ENCODE assay signal across 27 mouse cellular contexts in the genomic region with DNA sequence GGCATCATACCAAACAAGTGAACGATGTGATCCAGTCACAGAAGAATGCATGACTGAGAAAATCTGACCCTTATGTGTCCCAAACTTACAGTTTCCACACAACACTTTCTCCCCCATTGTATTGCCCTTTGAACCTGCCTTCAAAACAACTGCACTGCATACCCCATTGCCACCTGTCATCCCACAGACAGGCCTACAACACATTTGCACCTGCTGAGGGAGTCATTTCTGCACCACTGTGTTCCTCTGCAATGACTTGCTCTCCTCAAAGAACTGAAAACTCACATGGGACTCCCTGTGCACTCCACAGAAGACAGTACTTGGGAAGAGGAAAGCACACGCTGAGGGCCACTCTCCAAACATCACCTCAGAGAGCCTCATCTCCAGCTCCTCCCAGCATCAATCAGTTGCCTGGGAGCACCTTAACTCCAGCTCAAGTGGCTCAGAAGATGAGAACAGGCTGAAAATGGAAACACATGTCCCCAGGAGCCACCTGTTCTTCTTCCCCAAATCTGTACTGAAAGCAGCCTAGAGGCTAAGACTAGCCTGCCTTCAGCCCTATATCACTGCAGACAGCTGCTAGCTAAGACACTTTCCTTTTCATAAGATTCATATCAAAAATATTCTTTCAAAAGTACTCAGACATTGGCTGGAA. TPM values are rescaled to one million over a fixed set of nuclear protein-coding genes. Genes with fewer than 3 reads are reported as not detected.
A peak's percentile ranks its signal among the peaks of the same experiment; 100 is the strongest.
DNase-seq lines count a peak whose midpoint lies in the region; ATAC-seq lines count a peak whose summit lies in the region.
"Had no signal": no experiment of that assay in that cellular context is flagged by ENCODE, and none has a peak within 500 bp of the region (broad histone marks: within the 10 kb centered on the region; RNA-seq: fewer than 3 reads in every experiment).

No protein-coding gene starts in this region.

- no peaks in the 10 kb centered on the region for H3K36me3 ChIP-seq in heart, embryonic 16.5 days (ENCODE audit: control insufficient read depth, insufficient read depth)
- H3K36me3 ChIP-seq: forebrain, embryonic 15.5 days; hindbrain, embryonic 13.5 days; midbrain, embryonic 13.5 days; neural tube, embryonic 12.5 days had no signal

- no peaks in the 10 kb centered on the region for H3K27me3 ChIP-seq in heart, embryonic 16.5 days (ENCODE audit: control insufficient read depth, insufficient read depth, low read length)
- H3K27me3 ChIP-seq: forebrain, embryonic 15.5 days; hindbrain, embryonic 13.5 days; megakaryocyte, embryonic 14.5 days; midbrain, embryonic 13.5 days; neural tube, embryonic 12.5 days had no signal

- peak overlapping the region; percentile 43; the same call in 1 of the 2 replicates for H3K27ac ChIP-seq in heart, embryonic 16.5 days (ENCODE audit: low read length)
- H3K27ac ChIP-seq: embryonic facial prominence, embryonic 10.5 days; forebrain, embryonic 15.5 days; hindbrain, embryonic 13.5 days; kidney, postnatal 0 days; midbrain, embryonic 13.5 days; neural tube, embryonic 12.5 days had no signal

- no peak overlapping the region for H3K9ac ChIP-seq in heart, embryonic 16.5 days (ENCODE audit: low read length)
- H3K9ac ChIP-seq: forebrain, embryonic 15.5 days; hindbrain, embryonic 13.5 days; lung, embryonic 14.5 days; midbrain, embryonic 13.5 days; neural tube, embryonic 12.5 days had no signal

- intact Hi-C loops in heart, postnatal 14 days (cut with DNase I): no loop called here

- no peak for ATAC-seq in heart, embryonic 16.5 days (replicated peaks; ENCODE audit: extremely low read depth, insufficient read depth, low FRiP score)
- ATAC-seq: forebrain, embryonic 15.5 days; midbrain, embryonic 13.5 days had no signal

- H3K9me3 ChIP-seq in heart, embryonic 16.5 days (replicated peaks; ENCODE audit: control insufficient read depth, low read length): no peaks in the 10 kb centered on the region
- H3K9me3 ChIP-seq: embryonic facial prominence, embryonic 10.5 days; forebrain, embryonic 15.5 days; hindbrain, embryonic 13.5 days; megakaryocyte, embryonic 14.5 days; midbrain, embryonic 13.5 days; neural tube, embryonic 12.5 days had no signal

- DNase-seq in heart, postnatal 14 days: no peak
- DNase-seq in A20 (ENCODE audit: low read depth, low spot score) (peak; percentile 92), NIH3T3 (ENCODE audit: low read depth) (peak; percentile 54)
- DNase-seq in thymus, postnatal 10 days (ENCODE audit: low spot score in 2 of 2): peak; percentile 54 to 57
- DNase-seq in urinary bladder, postnatal 4 days (ENCODE audit: low spot score in 2 of 2): no peak
- no peak for DNase-seq in cerebellum, adult 18-20 months
- DNase-seq in adrenal gland, adult 18-20 months (ENCODE audit: low spot score in 2 of 2): no peak
- DNase-seq: adrenal gland, postnatal 14 days; B cell, adult 2 months; cerebellum, adult 9-11 months; gastrocnemius, postnatal 25 days; heart, postnatal 36 days; kidney, adult 11 months; layer of hippocampus, adult 9-11 months; lung, embryonic 14.5 days; lung, postnatal 36 days; retina, postnatal 1 day; right cerebral cortex, postnatal 25 days had no signal

- 42% methylated on average over 2 of the region's 2 CpGs for WGBS in heart, embryonic 16.5 days

- H3K4me1 ChIP-seq in heart, embryonic 16.5 days (ENCODE audit: control insufficient read depth, insufficient read depth, low read length): peaks cover 28% of the 10 kb centered on the region

- H3K4me2 ChIP-seq in heart, embryonic 16.5 days (ENCODE audit: low read depth, low read length): no peak overlapping the region
- H3K4me2 ChIP-seq: forebrain, embryonic 15.5 days; hindbrain, embryonic 13.5 days; liver, embryonic 11.5 days; lung, embryonic 14.5 days; midbrain, embryonic 13.5 days; neural tube, embryonic 12.5 days had no signal

- H3K4me3 ChIP-seq in heart, embryonic 16.5 days (ENCODE audit: low read length): no peak overlapping the region
- H3K4me3 ChIP-seq: embryonic facial prominence, embryonic 10.5 days; forebrain, embryonic 15.5 days; hindbrain, embryonic 13.5 days; megakaryocyte, embryonic 14.5 days; midbrain, embryonic 13.5 days; neural tube, embryonic 12.5 days had no signal

RNA-seq across cellular contexts. Expression of gene Pdpk1, which starts 13.4 kb away (rescaled TPM):
- 40.1 and 40.5 TPM in 2 replicates for polyA plus RNA-seq in heart, embryonic 16.5 days (2015; fragmentation: Nextera tagmentation; extraction: Ambion mirVana)
- 10 to 100 TPM; 46.2 to 47.8 TPM for total RNA-seq in heart, postnatal 14 days (2021)
- 10 to 100 TPM; 54.4 to 57.5 TPM for total RNA-seq in adrenal gland, adult 18-20 months (2021)

RNA-seq across cellular contexts. Expression of gene Amdhd2, which starts 26.2 kb away (rescaled TPM):
- polyA plus RNA-seq in heart, embryonic 16.5 days (2015; fragmentation: Nextera tagmentation; extraction: Ambion mirVana): 25.2 and 28.0 TPM in 2 replicates
- total RNA-seq in heart, postnatal 14 days (2021): 10 to 100 TPM; 12.2 to 12.7 TPM
- total RNA-seq in adrenal gland, adult 18-20 months (2021): 10 to 100 TPM; 23.8 to 29.2 TPM

RNA-seq across cellular contexts. Expression of gene Atp6v0c, which starts 32.1 kb away (rescaled TPM):
- 522 and 538 TPM in 2 replicates for polyA plus RNA-seq in heart, embryonic 16.5 days (2015; fragmentation: Nextera tagmentation; extraction: Ambion mirVana)
- 100 to 1,000 TPM; 241 to 249 TPM for total RNA-seq in heart, postnatal 14 days (2021)
- total RNA-seq in adrenal gland, adult 18-20 months (2021): 100 to 1,000 TPM; 434 to 484 TPM

Comparison
In these comparisons a context has a peak if more than half of its experiments do, and no peak if none do; other contexts are left out.
1. DNase-seq: peak in A20 (single experiment), NIH3T3 (single experiment) and thymus, postnatal 10 days (2 of 2); none in heart, postnatal 14 days (0 of 2), urinary bladder, postnatal 4 days (0 of 2), cerebellum, adult 18-20 months (0 of 2) and adrenal gland, adult 18-20 months (0 of 2).